Comparison of ENCODE assay signal across 9 mouse cellular contexts in genomic region chr6:31159240-31159639, GRCm38 (mm10).
DNase-seq lines count a peak whose midpoint lies in the region; ATAC-seq and TF ChIP-seq lines count a peak whose summit lies in the region.
"Had no signal": no experiment of that assay in that cellular context is flagged by ENCODE, and none has a peak within 500 bp of the region (broad histone marks: within the 10 kb centered on the region; RNA-seq: fewer than 3 reads in every experiment).

No protein-coding gene starts in this region.

- intact Hi-C loops in gastrocnemius, adult 2 months (cut with DNase I): loop anchor here (5.0 kb wide), 1 partner anchor 82 kb away; no protein-coding TSS in a partner anchor

- no peak overlapping the region for H3K4me2 ChIP-seq in lung, postnatal 0 days (replicated peaks; ENCODE audit: low read depth, low read length)
- H3K4me2 ChIP-seq: embryonic facial prominence, embryonic 15.5 days had no signal

- 29% methylated on average over 8 of the region's 8 CpGs for WGBS in lung, postnatal 0 days

- peak; percentile 68 for ATAC-seq in lung, postnatal 0 days

- no peak overlapping the region for H3K9ac ChIP-seq in lung, postnatal 0 days (replicated peaks; ENCODE audit: low read depth)
- H3K9ac ChIP-seq: embryonic facial prominence, embryonic 15.5 days had no signal

- H3K27me3 ChIP-seq in lung, postnatal 0 days (replicated peaks; ENCODE audit: insufficient read depth, low read length): no peaks in the 10 kb centered on the region
- H3K27me3 ChIP-seq: embryonic facial prominence, embryonic 15.5 days had no signal

- no peaks in the 10 kb centered on the region for H3K36me3 ChIP-seq in lung, postnatal 0 days (ENCODE audit: insufficient read depth, low read length)
- H3K36me3 ChIP-seq: embryonic facial prominence, embryonic 15.5 days had no signal

- DNase-seq in gastrocnemius, adult 2 months: no peak
- no peak for DNase-seq in gastrocnemius, adult 18-20 months (ENCODE audit: low spot score)
- DNase-seq in urinary bladder, postnatal 25 days (ENCODE audit: low spot score): peak; percentile 28
- DNase-seq in urinary bladder, postnatal 36 days (ENCODE audit: low spot score in 2 of 2): no peak
- peak; percentile 71 for DNase-seq in lung, postnatal 0 days (ENCODE audit: low spot score)
- DNase-seq in thymus, postnatal 25 days: peak; percentile 35
- no peak for DNase-seq in left cerebral cortex, adult 18-20 months (ENCODE audit: low spot score in 2 of 2)
- no peak for DNase-seq in right cerebral cortex, postnatal 4 days

- no peak for TF ChIP-seq EP300 in lung, postnatal 0 days (IDR thresholded peaks at IDR 0.05)

- TF ChIP-seq CTCF in gastrocnemius, adult 2 months (IDR thresholded peaks at IDR 0.05): no peak
- no peak for TF ChIP-seq CTCF in lung, postnatal 0 days (IDR thresholded peaks at IDR 0.05)

- peak overlapping the region; percentile 72 for H3K27ac ChIP-seq in gastrocnemius, adult 2 months
- peak overlapping the region; percentile 66 for H3K27ac ChIP-seq in lung, postnatal 0 days (ENCODE audit: low read length)
- H3K27ac ChIP-seq: embryonic facial prominence, embryonic 15.5 days had no signal

- no peaks in the 10 kb centered on the region; the same call in 1 of the 2 replicates for H3K4me1 ChIP-seq in lung, postnatal 0 days (ENCODE audit: insufficient read depth, low read depth, low read length)

- no peak overlapping the region for H3K4me3 ChIP-seq in gastrocnemius, adult 2 months
- H3K4me3 ChIP-seq in lung, postnatal 0 days (ENCODE audit: low read depth, low read length): no peak overlapping the region
- H3K4me3 ChIP-seq: embryonic facial prominence, embryonic 15.5 days had no signal

- no peaks in the 10 kb centered on the region for H3K9me3 ChIP-seq in lung, postnatal 0 days (ENCODE audit: low read length)
- H3K9me3 ChIP-seq: embryonic facial prominence, embryonic 15.5 days had no signal

Comparison
In these comparisons a context has a peak if more than half of its experiments do, and no peak if none do; other contexts are left out.
1. DNase-seq: peak in urinary bladder, postnatal 25 days (single experiment), lung, postnatal 0 days (single experiment) and thymus, postnatal 25 days (single experiment); none in gastrocnemius, adult 2 months (single experiment), gastrocnemius, adult 18-20 months (single experiment), urinary bladder, postnatal 36 days (0 of 2), left cerebral cortex, adult 18-20 months (0 of 2) and right cerebral cortex, postnatal 4 days (single experiment).